Mouse (Mus musculus) ES-Bruce4 (cell line): ENCODE results near the gene Krt24.

Experiments used
- CTCF ChIP-seq: IDR thresholded peaks from one replicate; pipeline ENCODE4 v1.8.1; 2011; ENCODE audit warnings: low read depth, low read length
- EP300 ChIP-seq: IDR thresholded peaks from 2 replicates; pipeline ENCODE4 v1.6.1; 2011; ENCODE audit warnings: low read depth, low read length; ENCODE audit not compliant: insufficient read depth
- POLR2A ChIP-seq: IDR thresholded peaks from one replicate; pipeline ENCODE4 v1.8.1; 2011; ENCODE audit warnings: low read length; ENCODE audit not compliant: insufficient read depth

GRCm38 (mm10) chr11:99281116-99281515 is 3.9 kb downstream of the Krt24 start:
- no peak for TF ChIP-seq EP300
- TF ChIP-seq CTCF = no peak
- TF ChIP-seq POLR2A = no peak
